Mouse (Mus musculus) lung, postnatal 0 days (tissue): ENCODE results near the gene Cyth1. TPM values are rescaled to one million over a fixed set of nuclear protein-coding genes. Genes with fewer than 3 reads are reported as not detected.

Source experiments
- ATAC-seq: fragments of 200-750 bp; cut with Nextera tagmentation; 2 replicates; pipeline ENCODE4 v1.8.0; 2017; ENCODE audit warnings: moderate library complexity
- DNase-seq: peaks from one replicate; pipeline ENCODE4 v3.0.0-alpha.2; 2016; ENCODE audit warnings: low spot score
- H3K27ac ChIP-seq: fragments of 300-500 bp; sonication (generic); 2 replicates; pipeline ENCODE4 v1.5.1; 2014; ENCODE audit warnings: antibody characterized with exemption, mild to moderate bottlenecking, low read length, mixed read lengths
- H3K27me3 ChIP-seq: fragments of 300-500 bp; sonication (generic); replicated peaks from 2 replicates; pipeline ENCODE4 v1.6.1; 2014; ENCODE audit warnings: low read length, mixed read lengths; ENCODE audit not compliant: insufficient read depth
- H3K36me3 ChIP-seq: fragments of 300-500 bp; sonication (generic); 2 replicates; pipeline ENCODE4 v1.6.1; 2014; ENCODE audit warnings: low read length, mixed read lengths; ENCODE audit not compliant: insufficient read depth
- H3K4me1 ChIP-seq: fragments of 300-500 bp; sonication (generic); 2 replicates; pipeline ENCODE4 v1.6.1; 2014; ENCODE audit warnings: antibody characterized with exemption, low read depth, low read length, mixed read lengths; ENCODE audit not compliant: insufficient read depth
- H3K4me2 ChIP-seq: fragments of 300-500 bp; sonication (generic); replicated peaks from 2 replicates; pipeline ENCODE4 v1.6.1; 2014; ENCODE audit warnings: low read depth, mild to moderate bottlenecking, low read length, moderate library complexity, mixed read lengths
- H3K4me3 ChIP-seq: fragments of 300-500 bp; sonication (generic); 2 replicates; pipeline ENCODE4 v1.5.1; 2014; ENCODE audit warnings: low read depth, low read length
- H3K9ac ChIP-seq: fragments of 300-500 bp; sonication (generic); replicated peaks from 2 replicates; pipeline ENCODE4 v1.6.1; 2014; ENCODE audit warnings: low read depth, mild to moderate bottlenecking
- H3K9me3 ChIP-seq: fragments of 300-500 bp; sonication (generic); 2 replicates; pipeline ENCODE4 v1.6.1; 2016; ENCODE audit warnings: low read length, mixed read lengths
- CTCF ChIP-seq: IDR thresholded peaks from 2 replicates; pipeline ENCODE4 v1.5.1; 2016; ENCODE audit warnings: antibody characterized with exemption, mild to moderate bottlenecking
- EP300 ChIP-seq: IDR thresholded peaks from 2 replicates; pipeline ENCODE4 v1.6.1; 2016; ENCODE audit warnings: antibody characterized with exemption, mild to moderate bottlenecking, control low read depth
- WGBS: fragments of 180-500 bp; shearing (Covaris S2); extraction: QIAGEN DNeasy Blood & Tissue Kit; methylation state at CpG from one replicate; pipeline ENCODE4 v1.1.7; 2014; 5-methylcytosine and 5-hydroxymethylcytosine counted together
- polyA plus RNA-seq: library from polyadenylated mRNA; unstranded; fragments of >200 nt; fragmentation: Nextera tagmentation; extraction: Ambion mirVana; gene quantifications from 2 replicates; pipeline ENCODE4 v1.2.1, GENCODE M21; 2015

The Cyth1 gene
- polyA plus RNA-seq, 1 experiment from 2014 or later: 19.5 TPM

GRCm38 (mm10) chr11:118091002-118091670 is 157.3 kb downstream of the Cyth1 start:
- Histone ChIP-seq H3K27ac (no peak overlapping the region), H3K27me3 (no peaks in the 10 kb centered on the region), H3K9ac (no peak overlapping the region), H3K9me3 (no peaks in the 10 kb centered on the region), H3K4me3 (no peak overlapping the region), H3K36me3 (no peaks in the 10 kb centered on the region), H3K4me2 (no peak overlapping the region), H3K4me1 (no peaks in the 10 kb centered on the region)
- TF ChIP-seq CTCF (peak; percentile 73), EP300 (no peak)
- ATAC-seq (no peak), DNase-seq (no peak)
- WGBS: 85% methylated on average over 23 of the region's 23 CpGs

DNA sequence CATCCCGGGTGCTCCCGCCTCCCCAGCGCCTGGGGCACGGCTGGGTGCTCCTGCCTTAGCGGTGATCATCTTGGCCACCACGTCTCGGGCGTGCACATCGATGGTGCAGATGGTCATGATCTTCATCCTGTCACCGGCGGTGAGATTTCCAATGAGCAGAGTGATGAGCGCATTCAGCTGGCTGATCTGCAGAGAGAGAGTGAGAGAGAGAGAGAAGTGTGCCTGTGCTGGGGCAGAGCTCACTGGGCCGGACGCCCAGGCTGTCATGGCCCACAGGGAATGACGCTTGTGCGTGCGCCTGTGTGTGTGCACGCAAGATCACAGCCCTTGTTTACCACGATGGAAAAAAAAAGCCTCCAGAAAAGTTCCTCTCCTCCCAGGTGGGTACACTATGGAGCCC is 159.5 kb downstream of the Cyth1 start:
- no peak overlapping the region for H3K4me3 ChIP-seq
- DNase-seq (peak; percentile 72), ATAC-seq (peak; percentile 77)
- H3K27me3 ChIP-seq: no peaks in the 10 kb centered on the region
- WGBS: 68% methylated on average over 19 of the region's 19 CpGs
- H3K9ac ChIP-seq: no peak overlapping the region
- peaks cover 4% of the 10 kb centered on the region; the same call in 1 of the 2 replicates for H3K4me1 ChIP-seq
- no peak overlapping the region for H3K4me2 ChIP-seq
- H3K27ac ChIP-seq: 0 out of 2 replicates have a peak overlapping the region, but pooled peaks have one; percentile 33
- no peaks in the 10 kb centered on the region for H3K9me3 ChIP-seq
- no peaks in the 10 kb centered on the region for H3K36me3 ChIP-seq
- TF ChIP-seq EP300 (no peak), CTCF (no peak)

DNA sequence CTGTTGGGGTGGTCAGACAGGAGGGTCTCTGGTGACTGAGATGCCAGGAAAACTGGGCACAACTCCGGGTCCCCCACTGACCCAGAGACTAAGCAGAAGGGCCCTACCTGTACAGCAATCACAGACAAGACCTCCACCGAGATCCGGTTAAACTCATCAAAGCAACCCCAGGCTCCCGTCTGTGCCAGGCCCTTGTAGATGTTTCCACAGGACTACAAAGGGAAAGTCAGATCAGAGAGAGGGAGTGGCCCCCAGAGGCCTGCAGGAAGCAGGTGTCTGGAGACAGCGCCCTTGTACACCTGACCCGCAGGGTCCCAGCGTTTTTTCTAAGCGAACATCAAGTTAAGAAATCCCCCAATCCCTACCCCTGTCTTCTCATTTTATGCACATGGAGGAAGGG is 162.4 kb downstream of the Cyth1 start:
- Histone ChIP-seq H3K36me3 (no peaks in the 10 kb centered on the region), H3K4me2 (no peak overlapping the region), H3K9ac (no peak overlapping the region), H3K9me3 (no peaks in the 10 kb centered on the region), H3K4me1 (peaks cover 4% of the 10 kb centered on the region; the same call in 1 of the 2 replicates), H3K27me3 (no peaks in the 10 kb centered on the region), H3K4me3 (no peak overlapping the region), H3K27ac (no peak overlapping the region)
- TF ChIP-seq CTCF (no peak), EP300 (no peak)
- DNase-seq (no peak), ATAC-seq (no peak)
- 57% methylated on average over 8 of the region's 8 CpGs for WGBS

DNA sequence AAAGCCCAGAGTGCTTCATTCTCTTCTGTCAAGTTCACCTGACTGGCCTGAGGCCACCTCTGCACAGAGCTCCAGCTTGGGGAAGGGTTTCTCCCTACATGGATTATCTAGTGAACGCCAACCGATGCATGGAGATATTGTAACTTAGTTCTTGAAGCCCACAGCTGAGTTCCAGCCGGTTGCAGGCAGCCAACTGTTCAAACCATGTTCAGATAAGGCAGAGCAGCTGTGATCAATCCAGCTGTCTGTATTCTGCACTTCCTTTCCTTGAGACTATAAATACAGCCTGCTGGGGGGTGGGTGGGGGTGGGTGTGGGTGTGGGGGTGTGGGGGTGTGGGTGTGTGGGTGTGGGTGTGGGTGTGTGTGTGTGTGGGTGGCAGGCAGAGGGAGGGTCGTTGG is 163.2 kb downstream of the Cyth1 start:
- H3K4me1 ChIP-seq: peaks cover 4% of the 10 kb centered on the region; the same call in 1 of the 2 replicates
- H3K9me3 ChIP-seq: no peaks in the 10 kb centered on the region
- no peak overlapping the region for H3K4me3 ChIP-seq
- TF ChIP-seq EP300 (no peak), CTCF (no peak)
- no peak overlapping the region for H3K27ac ChIP-seq
- H3K9ac ChIP-seq: no peak overlapping the region
- no peaks in the 10 kb centered on the region for H3K27me3 ChIP-seq
- DNase-seq: peak; percentile 73
- 17% methylated on average over 4 of the region's 4 CpGs for WGBS
- no peaks in the 10 kb centered on the region for H3K36me3 ChIP-seq
- peak; percentile 37 for ATAC-seq
- no peak overlapping the region for H3K4me2 ChIP-seq

DNA sequence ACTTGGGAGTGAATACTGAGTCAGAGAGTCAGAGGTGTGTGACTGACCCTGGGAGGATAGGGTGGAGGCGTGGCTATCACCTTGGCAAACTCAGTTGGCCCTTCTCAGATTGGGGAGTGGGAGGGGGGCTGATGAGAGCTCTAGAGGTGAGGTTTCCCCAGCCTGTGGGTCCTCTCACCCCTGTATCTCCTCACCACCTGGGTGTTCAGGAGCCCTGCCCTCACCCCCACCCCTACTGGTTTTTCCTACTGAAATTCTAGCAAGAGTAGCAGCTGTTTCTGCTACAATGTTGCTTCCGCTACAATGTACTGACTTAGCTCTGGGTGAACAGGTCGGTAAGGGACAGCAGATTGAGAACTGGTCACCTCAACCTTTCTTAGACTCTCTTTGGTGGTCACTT is 164.1 kb downstream of the Cyth1 start:
- Histone ChIP-seq H3K27ac (no peak overlapping the region), H3K9ac (no peak overlapping the region), H3K4me3 (no peak overlapping the region), H3K27me3 (no peaks in the 10 kb centered on the region), H3K9me3 (no peaks in the 10 kb centered on the region), H3K4me2 (no peak overlapping the region), H3K4me1 (peaks cover 4% of the 10 kb centered on the region; the same call in 1 of the 2 replicates), H3K36me3 (no peaks in the 10 kb centered on the region)
- 73% methylated on average over 3 of the region's 3 CpGs for WGBS
- no peak for TF ChIP-seq EP300
- no peak for TF ChIP-seq CTCF
- DNase-seq (no peak), ATAC-seq (no peak)

GRCm38 (mm10) chr11:118083811-118084210 is 164.6 kb downstream of the Cyth1 start:
- WGBS: 13% methylated on average over 6 of the region's 6 CpGs
- Histone ChIP-seq H3K27me3 (no peaks in the 10 kb centered on the region), H3K4me1 (peaks cover 4% of the 10 kb centered on the region; the same call in 1 of the 2 replicates), H3K4me3 (no peak overlapping the region), H3K36me3 (no peaks in the 10 kb centered on the region), H3K9me3 (no peaks in the 10 kb centered on the region), H3K27ac (no peak overlapping the region), H3K9ac (no peak overlapping the region), H3K4me2 (no peak overlapping the region)
- ATAC-seq (no peak), DNase-seq (peak; percentile 85)
- TF ChIP-seq EP300 (no peak), CTCF (peak; percentile 84)
